Mouse (Mus musculus) kidney, adult 2 months (tissue): ENCODE data around the gene AC129217.1.

Experiments used
- CTCF ChIP-seq: fragments of 200-500 bp; conservative IDR thresholded peaks from 2 replicates; pipeline ENCODE4 v1.5.1; 2011; ENCODE audit warnings: low read depth, mild to moderate bottlenecking, control low read depth, low read length, moderate library complexity, mixed read lengths; ENCODE audit not compliant: insufficient read depth, insufficient read length
- POLR2A ChIP-seq: fragments of 200-500 bp; IDR thresholded peaks from one replicate; pipeline ENCODE4 v1.6.1; 2011; ENCODE audit warnings: low read depth, low read length, control low read depth

DNA sequence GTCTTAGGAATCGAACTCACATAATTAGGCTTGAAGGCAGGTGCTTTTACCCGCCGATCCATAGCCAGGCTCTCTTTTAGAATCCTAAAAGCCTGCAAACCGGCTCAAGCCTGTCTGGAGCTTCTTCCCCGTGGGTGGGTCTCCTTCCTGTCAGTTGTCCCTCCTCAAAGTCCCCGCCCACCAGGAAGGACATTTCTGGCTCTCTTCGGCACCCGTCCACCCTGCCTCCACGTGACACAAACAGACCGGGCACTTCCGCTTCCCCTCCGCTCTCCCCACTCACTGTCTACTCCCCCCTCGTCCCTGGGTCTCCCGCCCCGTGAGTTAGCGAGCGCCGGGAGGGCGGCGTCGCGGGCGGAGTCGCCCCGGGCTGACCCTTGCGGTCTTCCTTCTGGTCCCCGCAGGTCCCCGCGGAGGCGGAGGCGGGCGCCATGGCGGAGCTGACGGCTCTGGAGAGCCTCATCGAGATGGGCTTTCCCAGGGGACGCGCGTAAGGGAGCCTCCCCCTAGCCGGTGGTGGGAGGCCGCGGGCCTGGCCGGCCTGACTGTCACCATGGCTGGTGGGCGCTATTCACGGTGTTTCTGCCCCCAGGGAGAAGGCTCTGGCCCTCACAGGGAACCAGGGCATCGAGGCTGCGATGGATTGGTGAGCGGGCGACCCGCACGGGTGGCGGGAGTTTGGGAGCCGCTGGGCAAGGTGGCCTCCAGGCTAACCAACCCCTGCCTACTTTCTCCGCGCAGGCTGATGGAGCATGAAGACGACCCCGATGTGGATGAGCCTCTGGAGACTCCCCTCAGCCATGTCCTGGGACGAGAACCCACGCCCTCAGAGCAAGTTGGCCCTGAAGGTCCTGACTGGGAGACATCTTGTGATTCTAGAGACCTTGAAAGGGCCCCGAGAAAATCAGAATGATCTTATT, 42.0 kb downstream of the AC129217.1 start, which contains the start of gene Ubxn1:
- TF ChIP-seq CTCF = no peak
- TF ChIP-seq POLR2A = peak; percentile 11
